Mouse (Mus musculus) neural tube, embryonic 13.5 days (tissue): ENCODE results near the gene Tcf20. TPM values are rescaled to one million over a fixed set of nuclear protein-coding genes. Genes with fewer than 3 reads are reported as not detected.

Experiments
- ATAC-seq: fragments of 200-750 bp; cut with Nextera tagmentation; 2 replicates; pipeline ENCODE4 v1.8.0; 2017; ENCODE audit warnings: low read depth, mild to moderate bottlenecking, moderate TSS enrichment, moderate library complexity
- H3K27ac ChIP-seq: fragments of 300-500 bp; sonication (generic); replicated peaks from 2 replicates; pipeline ENCODE4 v1.5.1; 2015; ENCODE audit warnings: moderate library complexity, mild to moderate bottlenecking, inconsistent platforms
- H3K27me3 ChIP-seq: fragments of 300-500 bp; sonication (generic); 2 replicates; pipeline ENCODE4 v1.6.1; 2015; ENCODE audit warnings: mild to moderate bottlenecking, inconsistent platforms
- H3K36me3 ChIP-seq: fragments of 300-500 bp; sonication (generic); 2 replicates; pipeline ENCODE4 v1.6.1; 2015; ENCODE audit warnings: mild to moderate bottlenecking, inconsistent platforms
- H3K4me1 ChIP-seq: fragments of 300-500 bp; sonication (generic); replicated peaks from 2 replicates; pipeline ENCODE4 v1.6.1; 2015; ENCODE audit warnings: inconsistent platforms
- H3K4me2 ChIP-seq: fragments of 300-500 bp; sonication (generic); 2 replicates; pipeline ENCODE4 v1.6.1; 2015; ENCODE audit warnings: inconsistent platforms, mild to moderate bottlenecking, moderate library complexity
- H3K4me3 ChIP-seq: fragments of 300-500 bp; sonication (generic); 2 replicates; pipeline ENCODE4 v1.5.1; 2015; ENCODE audit warnings: mild to moderate bottlenecking, inconsistent platforms
- H3K9ac ChIP-seq: fragments of 300-500 bp; sonication (generic); 2 replicates; pipeline ENCODE4 v1.6.1; 2015; ENCODE audit warnings: moderate library complexity, mild to moderate bottlenecking, inconsistent platforms
- H3K9me3 ChIP-seq: fragments of 300-500 bp; sonication (generic); 2 replicates; pipeline ENCODE4 v1.6.1; 2016; ENCODE audit warnings: inconsistent platforms
- WGBS: fragments of 180-500 bp; shearing (Covaris S2); methylation state at CpG from one replicate; pipeline ENCODE4 v1.1.7; 2015; 5-methylcytosine and 5-hydroxymethylcytosine counted together
- polyA plus RNA-seq: library from polyadenylated mRNA; unstranded; fragments of >200 nt; fragmentation: Nextera tagmentation; extraction: Ambion mirVana; gene quantifications from 2 replicates; pipeline ENCODE4 v1.2.1, GENCODE M21; 2015

Tcf20 gene
- polyA plus RNA-seq, 1 experiment from 2014 or later: 11.8 TPM

DNA sequence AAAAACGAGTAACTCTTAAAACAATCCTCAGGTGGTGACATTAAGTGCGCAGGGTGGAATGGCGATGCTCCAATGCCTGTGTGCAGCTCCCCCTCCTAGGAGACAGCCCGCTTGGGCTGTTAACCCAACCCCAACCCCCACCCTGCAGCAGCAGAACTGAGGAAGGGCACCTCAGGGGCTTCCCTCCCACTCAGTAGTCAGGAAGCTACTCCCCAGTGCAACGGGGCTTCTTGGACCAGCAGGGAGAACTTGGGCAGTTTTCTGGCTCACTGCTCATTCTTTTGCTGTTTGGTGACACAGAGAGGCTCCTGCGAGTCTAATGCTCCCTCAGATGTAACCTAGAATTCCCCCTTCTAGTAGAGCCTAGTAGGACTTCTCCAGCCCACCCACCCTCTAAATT, 19.7 kb downstream of the Tcf20 start:
- 6% methylated on average over 6 of the region's 6 CpGs for WGBS
- no peaks in the 10 kb centered on the region for H3K36me3 ChIP-seq
- H3K4me2 ChIP-seq: peak overlapping the region; percentile 49
- H3K9ac ChIP-seq: peak overlapping the region; percentile 56; the same call in 1 of the 2 replicates
- peaks cover 65% of the 10 kb centered on the region for H3K27me3 ChIP-seq
- peak; percentile 20; the same call in 1 of the 2 replicates for ATAC-seq
- H3K9me3 ChIP-seq: no peaks in the 10 kb centered on the region
- peaks cover 59% of the 10 kb centered on the region for H3K4me1 ChIP-seq
- peak overlapping the region; percentile 82 for H3K27ac ChIP-seq
- peak overlapping the region; percentile 6; the same call in 1 of the 2 replicates for H3K4me3 ChIP-seq

DNA sequence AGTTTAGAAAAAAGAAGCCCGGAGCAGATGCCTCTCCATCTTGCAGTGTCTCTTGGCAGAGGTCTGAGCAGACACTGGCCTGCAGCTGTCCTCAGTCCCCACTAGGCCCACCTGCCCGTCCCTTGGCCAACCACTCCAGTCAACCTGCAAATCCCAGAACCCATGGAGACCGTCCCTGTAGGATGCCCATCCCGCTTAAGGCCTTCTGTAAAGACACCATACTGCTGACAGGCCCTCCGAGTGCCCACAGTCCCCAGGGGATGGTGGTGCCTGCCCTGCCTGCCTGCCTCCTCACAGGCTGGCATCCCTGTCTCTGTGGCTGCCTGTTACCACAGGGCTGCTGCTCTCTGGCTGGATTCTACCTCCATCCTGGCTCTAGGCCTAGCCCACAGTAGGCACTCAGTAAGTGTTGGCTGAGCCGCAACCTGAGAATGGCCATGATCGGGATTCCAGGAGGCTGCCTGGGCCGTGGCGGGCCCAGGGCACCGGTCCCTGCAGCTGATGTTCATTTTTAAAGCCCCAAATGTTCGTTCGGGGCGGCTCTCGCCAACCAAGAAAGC, 23.3 kb downstream of the Tcf20 start:
- Histone ChIP-seq H3K9me3 (no peaks in the 10 kb centered on the region), H3K4me3 (peak overlapping the region; percentile 53), H3K4me2 (peak overlapping the region; percentile 63), H3K27ac (peak overlapping the region; percentile 83), H3K27me3 (peaks cover 60% of the 10 kb centered on the region), H3K9ac (peak overlapping the region; percentile 70), H3K4me1 (peaks cover 89% of the 10 kb centered on the region), H3K36me3 (no peaks in the 10 kb centered on the region)
- no peak for ATAC-seq
- 53% methylated on average over 14 of the region's 14 CpGs for WGBS

DNA sequence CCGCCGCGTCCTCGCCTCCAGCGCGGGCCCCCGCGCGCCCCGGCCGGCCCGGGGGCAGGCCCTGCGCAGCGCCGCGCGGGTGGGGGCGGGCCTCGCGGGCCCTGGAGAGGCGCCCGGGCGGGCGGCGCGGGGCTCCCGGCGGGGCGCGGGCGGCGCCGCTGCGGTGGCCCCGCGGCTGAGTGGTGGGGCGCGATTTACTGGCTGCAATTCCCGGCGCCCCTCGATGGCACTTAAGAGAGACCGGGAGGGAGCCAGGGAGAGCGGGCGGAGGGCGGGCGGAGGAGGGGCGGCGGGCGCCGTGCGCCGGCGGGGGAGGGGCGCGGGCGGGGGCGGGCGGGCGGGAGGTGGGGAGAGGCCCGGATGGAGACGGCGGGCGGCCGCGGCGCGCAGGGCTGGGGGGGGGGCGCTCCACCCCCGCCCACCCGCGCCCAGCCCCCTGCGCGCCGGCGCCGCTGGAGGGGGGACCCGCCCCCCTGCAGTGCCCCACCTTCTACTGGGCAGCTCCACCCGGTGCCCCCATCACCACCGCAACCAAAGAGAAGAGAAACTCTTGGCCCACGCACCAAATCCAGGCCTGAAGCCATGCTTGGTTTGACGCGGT, 24.0 kb downstream of the Tcf20 start:
- H3K4me2 ChIP-seq: peak overlapping the region; percentile 63
- H3K9ac ChIP-seq: peak overlapping the region; percentile 70; the same call in 1 of the 2 replicates
- H3K4me1 ChIP-seq: peaks cover 89% of the 10 kb centered on the region
- H3K27me3 ChIP-seq: peaks cover 64% of the 10 kb centered on the region
- peak overlapping the region; percentile 53 for H3K4me3 ChIP-seq
- H3K27ac ChIP-seq: peak overlapping the region; percentile 83
- no peak for ATAC-seq
- no peaks in the 10 kb centered on the region for H3K9me3 ChIP-seq
- no peaks in the 10 kb centered on the region for H3K36me3 ChIP-seq
- under 1% methylated on average over 34 of the region's 82 CpGs for WGBS

DNA sequence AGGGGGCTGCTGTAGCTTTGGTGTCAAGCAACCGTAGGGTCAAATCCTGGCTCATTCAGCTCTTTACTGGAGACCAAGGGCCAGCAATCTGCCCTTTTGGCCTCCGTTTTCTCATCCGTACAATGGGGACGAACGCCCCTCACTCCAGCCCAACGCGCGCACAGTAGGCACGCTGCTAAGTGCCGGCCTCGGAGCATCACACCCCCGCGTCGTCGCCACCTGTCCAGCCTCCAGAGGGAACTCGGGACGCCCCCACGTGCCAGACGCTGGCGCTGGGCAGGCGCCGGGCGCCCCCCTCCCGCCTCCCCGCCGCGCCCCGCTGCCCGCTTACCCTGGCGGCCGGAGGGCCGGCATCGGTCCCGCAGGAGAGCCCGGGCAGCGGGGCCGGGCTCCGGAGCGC, 24.6 kb downstream of the Tcf20 start:
- Histone ChIP-seq H3K36me3 (no peaks in the 10 kb centered on the region), H3K9me3 (no peaks in the 10 kb centered on the region), H3K27me3 (peaks cover 65% of the 10 kb centered on the region), H3K9ac (peak overlapping the region; percentile 80), H3K4me1 (peaks cover 89% of the 10 kb centered on the region), H3K27ac (peak overlapping the region; percentile 88), H3K4me2 (peak overlapping the region; percentile 63), H3K4me3 (peak overlapping the region; percentile 53)
- 5% methylated on average over 23 of the region's 39 CpGs for WGBS
- no peak for ATAC-seq

DNA sequence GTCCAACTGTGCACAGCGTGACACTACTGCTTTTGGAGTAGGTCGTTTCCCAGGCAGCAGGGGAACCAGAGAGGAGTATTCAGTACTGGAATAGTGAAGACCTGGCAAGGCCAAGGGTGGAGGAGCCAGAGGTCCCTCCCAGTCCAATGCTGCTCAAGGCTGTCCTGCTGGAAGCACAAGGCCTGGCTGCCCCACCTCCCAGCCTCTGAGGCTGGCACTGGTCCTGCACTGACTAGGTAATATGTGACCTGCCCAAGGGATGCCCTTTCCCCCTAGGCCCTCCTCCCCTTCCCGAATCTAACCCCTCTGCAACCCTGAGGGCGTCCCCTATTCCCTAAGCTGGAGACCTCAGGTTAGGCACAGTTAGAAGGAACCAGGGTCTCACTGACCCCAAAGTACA, 25.1 kb downstream of the Tcf20 start:
- Histone ChIP-seq H3K4me2 (peak overlapping the region; percentile 63), H3K9ac (peak overlapping the region; percentile 80), H3K4me1 (peaks cover 89% of the 10 kb centered on the region), H3K27ac (peak overlapping the region; percentile 88), H3K27me3 (peaks cover 65% of the 10 kb centered on the region), H3K4me3 (peak overlapping the region; percentile 53), H3K36me3 (no peaks in the 10 kb centered on the region), H3K9me3 (no peaks in the 10 kb centered on the region)
- ATAC-seq: no peak
- WGBS: 37% methylated on average over 4 of the region's 4 CpGs

DNA sequence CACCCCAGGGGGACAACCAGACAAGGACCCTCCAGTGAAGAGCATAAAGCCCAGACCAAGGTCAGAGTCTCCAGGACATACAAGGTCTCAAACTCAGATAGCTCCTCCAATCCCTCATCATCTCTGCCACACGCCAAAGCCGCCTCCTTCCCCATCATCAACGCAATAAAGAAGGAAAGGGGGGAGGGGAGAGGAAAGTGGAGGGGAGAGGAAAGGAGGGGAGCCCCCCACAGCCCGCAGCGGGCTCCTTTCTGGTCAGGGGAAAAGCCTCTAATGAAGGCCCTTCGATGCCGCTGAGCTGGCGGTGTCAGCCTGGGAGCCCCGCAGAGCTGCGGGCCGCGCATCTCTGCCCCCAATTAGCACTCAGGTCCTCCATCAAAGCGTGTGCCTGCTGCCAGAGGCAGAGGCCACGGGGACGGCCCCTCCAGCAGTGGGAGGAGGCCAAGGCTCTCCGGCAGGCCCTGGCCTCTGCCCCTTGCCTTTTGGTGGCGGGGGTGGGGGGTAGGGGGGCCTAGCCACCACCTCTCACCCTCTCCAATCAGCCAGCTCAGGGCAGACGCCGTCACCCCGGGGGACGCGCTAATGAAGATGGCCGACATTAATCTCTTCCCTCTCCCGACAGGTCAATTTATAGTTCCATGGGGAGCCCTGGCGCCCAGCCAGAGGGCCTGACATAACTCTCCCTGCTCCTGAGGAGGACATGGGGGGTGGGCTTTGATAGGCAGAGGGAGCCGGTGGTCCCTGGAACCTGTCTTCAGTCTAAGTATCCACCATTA, 26.7 kb downstream of the Tcf20 start:
- H3K9me3 ChIP-seq: no peaks in the 10 kb centered on the region
- peak overlapping the region; percentile 88 for H3K27ac ChIP-seq
- H3K4me3 ChIP-seq: peak overlapping the region; percentile 53
- 1% methylated on average over 26 of the region's 26 CpGs for WGBS
- H3K4me2 ChIP-seq: peak overlapping the region; percentile 63
- peaks cover 64% of the 10 kb centered on the region for H3K27me3 ChIP-seq
- no peaks in the 10 kb centered on the region for H3K36me3 ChIP-seq
- H3K4me1 ChIP-seq: peaks cover 94% of the 10 kb centered on the region
- peak; percentile 19; the same call in 1 of the 2 replicates for ATAC-seq
- peak overlapping the region; percentile 70 for H3K9ac ChIP-seq

DNA sequence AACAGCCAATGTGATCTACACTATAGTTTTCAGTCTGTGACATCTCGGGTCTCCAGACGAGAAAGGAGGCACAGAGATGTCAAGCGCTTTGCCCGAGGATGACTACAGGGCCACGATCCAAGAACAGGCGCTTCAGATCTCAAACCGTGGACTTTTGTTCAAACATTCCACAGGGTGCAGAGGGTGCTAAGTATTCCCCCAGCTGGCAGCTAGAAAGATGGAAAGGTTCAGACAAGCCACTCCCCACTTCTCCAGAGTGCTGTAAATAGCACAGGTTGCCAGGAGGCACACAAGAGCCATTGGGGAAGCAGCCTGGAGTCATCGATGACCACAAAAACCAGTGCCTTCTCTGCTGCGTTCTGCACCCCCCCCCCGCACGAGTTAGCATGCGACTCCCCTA, 28.5 kb downstream of the Tcf20 start:
- peaks cover 95% of the 10 kb centered on the region for H3K4me1 ChIP-seq

DNA sequence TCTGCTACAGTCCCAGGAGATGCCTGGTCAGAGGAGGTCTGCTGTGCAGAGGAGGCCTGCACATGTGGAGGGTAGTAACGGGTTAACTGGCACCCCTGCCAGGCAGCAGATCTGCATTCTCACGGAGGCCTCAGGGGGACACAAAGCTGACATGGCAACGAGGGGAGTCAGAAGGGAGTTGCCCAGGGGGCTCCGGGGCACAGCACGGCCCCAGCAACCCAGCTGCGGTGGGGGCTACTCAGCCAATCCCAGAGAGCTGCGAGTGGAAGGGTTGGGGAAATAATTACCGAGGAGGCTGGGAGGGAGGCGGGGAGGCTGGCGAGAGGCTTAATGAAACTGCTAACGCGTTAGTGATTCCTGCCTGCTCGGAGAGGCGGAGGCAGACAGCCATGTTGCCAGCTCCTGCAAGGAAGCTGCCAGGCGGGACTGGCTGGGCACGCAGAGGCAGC, 29.4 kb downstream of the Tcf20 start:
- Histone ChIP-seq H3K27ac (peak overlapping the region; percentile 86), H3K4me3 (peak overlapping the region; percentile 21), H3K4me2 (peak overlapping the region; percentile 46), H3K9me3 (no peaks in the 10 kb centered on the region), H3K4me1 (peaks cover 99% of the 10 kb centered on the region), H3K27me3 (peaks cover 73% of the 10 kb centered on the region), H3K9ac (peak overlapping the region; percentile 59), H3K36me3 (no peaks in the 10 kb centered on the region)
- 2% methylated on average over 16 of the region's 16 CpGs for WGBS
- peak; percentile 48 for ATAC-seq

More for the DNA sequence above, 28.5 kb downstream of the Tcf20 start:
- no peaks in the 10 kb centered on the region for H3K36me3 ChIP-seq
- peaks cover 64% of the 10 kb centered on the region for H3K27me3 ChIP-seq
- no peaks in the 10 kb centered on the region for H3K9me3 ChIP-seq
- no peak overlapping the region for H3K4me3 ChIP-seq
- no peak for ATAC-seq
- H3K27ac ChIP-seq: peak overlapping the region; percentile 86
- peak overlapping the region; percentile 46 for H3K4me2 ChIP-seq
- WGBS: 41% methylated on average over 12 of the region's 12 CpGs
- peak overlapping the region; percentile 59 for H3K9ac ChIP-seq

DNA sequence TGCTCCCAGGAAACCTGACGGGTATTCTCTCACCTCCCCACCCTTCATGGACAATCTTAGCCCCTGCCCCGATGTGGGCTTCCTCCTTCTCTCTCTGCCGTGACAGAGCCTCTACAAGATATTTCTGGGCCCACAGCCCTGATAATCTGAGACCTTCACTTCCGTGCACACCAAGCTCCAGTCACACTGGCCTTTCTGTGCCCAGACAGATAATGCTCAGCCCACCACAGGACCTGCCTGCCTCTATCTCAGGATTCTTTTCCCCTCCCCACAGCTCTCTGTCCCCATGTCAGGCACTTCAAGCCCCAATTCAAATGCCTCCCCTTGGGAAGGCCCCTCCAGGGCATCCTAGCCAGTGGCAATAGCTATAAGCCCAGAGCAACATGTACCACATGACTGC, 31.0 kb downstream of the Tcf20 start:
- Histone ChIP-seq H3K4me3 (no peak overlapping the region), H3K27me3 (peaks cover 69% of the 10 kb centered on the region), H3K9ac (no peak overlapping the region), H3K4me2 (no peak overlapping the region), H3K36me3 (no peaks in the 10 kb centered on the region), H3K9me3 (no peaks in the 10 kb centered on the region), H3K4me1 (peaks cover 99% of the 10 kb centered on the region), H3K27ac (no peak overlapping the region)
- WGBS: 62% methylated on average over 4 of the region's 4 CpGs
- ATAC-seq: no peak

DNA sequence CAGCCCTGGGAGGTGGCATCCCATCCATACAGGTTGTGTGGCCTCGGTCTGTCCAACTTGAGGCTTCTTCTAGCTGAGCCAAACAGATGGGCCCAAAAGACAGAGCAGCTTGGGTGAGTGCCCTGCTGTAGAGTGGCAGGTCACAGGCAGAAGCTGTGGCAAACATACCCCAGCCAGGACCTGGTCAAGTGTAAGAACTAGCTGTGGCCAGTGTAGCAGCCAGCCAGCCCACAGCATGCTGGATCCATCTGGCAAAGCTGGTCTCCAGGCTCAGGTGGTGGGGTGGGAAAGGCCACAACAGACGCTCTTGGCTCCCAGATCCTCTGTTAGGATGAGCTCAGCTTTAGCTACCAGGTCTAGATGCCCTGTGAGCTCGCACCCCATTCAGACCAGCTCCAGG, 31.4 kb downstream of the Tcf20 start:
- no peak overlapping the region for H3K4me3 ChIP-seq
- H3K9ac ChIP-seq: no peak overlapping the region
- no peaks in the 10 kb centered on the region for H3K9me3 ChIP-seq
- 83% methylated on average over 3 of the region's 3 CpGs for WGBS
- ATAC-seq: no peak
- H3K27ac ChIP-seq: no peak overlapping the region
- peaks cover 99% of the 10 kb centered on the region for H3K4me1 ChIP-seq
- H3K4me2 ChIP-seq: no peak overlapping the region
- peaks cover 73% of the 10 kb centered on the region for H3K27me3 ChIP-seq
- no peaks in the 10 kb centered on the region for H3K36me3 ChIP-seq

DNA sequence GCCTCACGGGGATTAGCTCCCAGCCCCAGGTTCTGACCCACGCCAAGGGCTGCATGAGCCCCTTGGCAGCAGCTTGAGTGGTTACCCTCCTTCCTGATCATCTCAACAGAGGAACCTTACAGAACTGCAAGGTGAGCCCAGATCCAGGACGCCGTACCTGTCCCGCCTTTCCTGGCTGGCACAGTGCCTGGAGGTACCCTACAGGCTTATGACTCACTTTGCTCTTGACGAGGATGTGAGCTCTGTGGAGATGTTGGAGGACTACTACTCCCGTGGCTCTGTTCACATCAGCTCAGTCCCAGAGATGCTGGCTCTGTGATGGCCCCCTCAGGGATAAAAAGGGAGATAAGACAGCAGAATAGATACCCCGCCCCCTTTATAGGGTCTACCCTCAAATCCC, 32.4 kb downstream of the Tcf20 start:
- Histone ChIP-seq H3K4me1 (peaks cover 99% of the 10 kb centered on the region), H3K27ac (no peak overlapping the region), H3K9ac (no peak overlapping the region), H3K9me3 (no peaks in the 10 kb centered on the region), H3K36me3 (no peaks in the 10 kb centered on the region), H3K4me2 (no peak overlapping the region), H3K4me3 (no peak overlapping the region), H3K27me3 (peaks cover 79% of the 10 kb centered on the region)
- 87% methylated on average over 8 of the region's 8 CpGs for WGBS
- no peak for ATAC-seq

DNA sequence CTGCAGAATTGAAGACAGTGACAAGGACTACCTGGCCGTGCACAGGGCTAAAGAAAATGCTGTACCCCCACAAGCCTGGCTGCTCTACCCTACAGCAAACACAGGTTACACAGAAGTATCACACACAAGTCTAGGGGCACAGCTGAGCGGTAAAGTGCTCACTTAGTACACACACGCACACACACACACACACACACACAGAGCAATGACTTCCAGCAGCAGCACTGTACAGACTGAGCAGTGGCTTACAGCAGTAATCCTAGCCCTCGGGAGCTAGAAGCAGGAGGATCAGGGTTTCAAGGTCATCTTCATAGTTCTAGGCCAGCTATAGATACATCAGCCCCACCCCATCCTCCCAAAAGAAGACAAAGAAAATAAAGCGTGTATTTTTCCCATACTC, 33.6 kb downstream of the Tcf20 start:
- no peak overlapping the region for H3K9ac ChIP-seq

More for the DNA sequence above, 33.6 kb downstream of the Tcf20 start:
- Histone ChIP-seq H3K4me3 (no peak overlapping the region), H3K9me3 (no peaks in the 10 kb centered on the region), H3K4me1 (peaks cover 99% of the 10 kb centered on the region), H3K36me3 (no peaks in the 10 kb centered on the region), H3K27ac (no peak overlapping the region), H3K27me3 (peaks cover 81% of the 10 kb centered on the region), H3K4me2 (no peak overlapping the region)
- ATAC-seq: no peak
- 76% methylated on average over 5 of the region's 5 CpGs for WGBS
